Mouse (Mus musculus): ENCODE measurements around the gene Cyp39a1. TPM values are rescaled to one million over a fixed set of nuclear protein-coding genes. Genes with fewer than 3 reads are reported as not detected.

Cyp39a1 gene
- polyA plus RNA-seq, 1 experiment: 1.7 TPM

- Histone ChIP-seq H3K79me2 (ENCODE audit: control insufficient read depth, insufficient read depth) (no peaks in the 10 kb centered on the region), H3K36me3 (ENCODE audit: control insufficient read depth, insufficient read depth) (no peaks in the 10 kb centered on the region), H3K27me3 (ENCODE audit: control insufficient read depth, insufficient read depth, insufficient read length) (no peaks in the 10 kb centered on the region), H3K4me2 (ENCODE audit: low read depth) (no peak overlapping the region), H3K4me3 (no peak overlapping the region), H3ac (ENCODE audit: control insufficient read depth, insufficient read length) (no peak overlapping the region)
- TF ChIP-seq TCF12 (IDR thresholded peaks at IDR 0.05; ENCODE audit: insufficient read depth, poor library complexity, severe bottlenecking) (no peak), SRF (IDR thresholded peaks at IDR 0.05; ENCODE audit: control insufficient read depth, insufficient read length, low read depth) (no peak), MAX (IDR thresholded peaks at IDR 0.05; ENCODE audit: low read depth) (no peak), CEBPB (IDR thresholded peaks at IDR 0.05; ENCODE audit: insufficient read depth, poor library complexity, severe bottlenecking) (no peak), E2F4 (IDR thresholded peaks at IDR 0.05; ENCODE audit: insufficient read depth) (no peak)
Observed at GRCm38 (mm10) chr17:43758607-43759259, 91.5 kb downstream of the Cyp39a1 start.

DNA sequence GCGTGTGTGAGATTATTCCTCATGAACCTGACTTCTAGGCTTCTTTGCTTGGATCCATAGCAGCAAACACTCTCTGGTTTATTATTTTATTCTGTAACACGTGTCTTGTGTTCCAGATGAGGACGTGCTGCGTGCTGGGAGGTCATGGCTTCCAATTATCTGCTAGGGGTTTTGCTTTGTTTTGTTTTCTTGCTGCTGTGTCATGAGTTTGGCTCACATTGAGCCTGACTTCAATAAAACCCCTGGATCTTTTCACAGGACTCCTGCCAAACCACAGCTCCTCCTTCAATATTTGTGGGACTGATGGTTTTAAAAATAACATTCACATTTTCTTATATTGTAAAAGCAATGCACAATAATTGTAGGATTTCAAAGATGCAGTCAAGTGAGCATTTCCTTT is 117.3 kb downstream of the Cyp39a1 start:
- Histone ChIP-seq H3ac (ENCODE audit: control insufficient read depth, insufficient read length) (no peak overlapping the region), H3K36me3 (ENCODE audit: control insufficient read depth, insufficient read depth) (no peaks in the 10 kb centered on the region), H3K4me2 (ENCODE audit: low read depth) (peak overlapping the region; percentile 12), H3K27me3 (ENCODE audit: control insufficient read depth, insufficient read depth, insufficient read length) (no peaks in the 10 kb centered on the region), H3K4me3 (no peak overlapping the region), H3K79me2 (ENCODE audit: control insufficient read depth, insufficient read depth) (no peaks in the 10 kb centered on the region)
- TF ChIP-seq TCF12 (IDR thresholded peaks at IDR 0.05; ENCODE audit: insufficient read depth, poor library complexity, severe bottlenecking) (no peak), SRF (IDR thresholded peaks at IDR 0.05; ENCODE audit: control insufficient read depth, insufficient read length, low read depth) (no peak), TCF3 (IDR thresholded peaks at IDR 0.05; ENCODE audit: insufficient read length, low read depth) (no peak), MYOD1 (IDR thresholded peaks at IDR 0.05; ENCODE audit: control insufficient read depth in 1 of 3, insufficient read length in 2 of 3, low read depth in 2 of 3) (no peak)

DNA sequence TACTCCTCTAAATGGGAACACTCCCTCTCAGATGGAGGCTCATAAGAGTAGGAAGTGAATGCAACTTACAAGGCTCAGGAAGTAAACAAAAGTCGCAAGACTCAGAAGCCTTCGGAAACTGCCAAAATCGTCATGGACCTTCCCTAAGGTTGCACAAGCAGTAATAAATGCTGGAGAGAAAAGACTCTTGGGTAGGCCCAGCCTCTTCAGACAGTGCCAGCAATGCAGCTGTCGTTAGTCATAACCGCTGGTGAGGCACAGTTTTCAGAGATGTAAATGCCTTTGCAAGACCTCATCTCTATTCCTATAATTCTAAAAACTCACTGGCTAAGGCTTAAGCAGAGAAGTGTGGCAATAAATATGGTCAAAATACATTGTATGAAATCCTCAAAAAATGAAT is 121.0 kb downstream of the Cyp39a1 start:
- Histone ChIP-seq H3K36me3 (ENCODE audit: control insufficient read depth, insufficient read depth) (no peaks in the 10 kb centered on the region), H3K79me2 (ENCODE audit: control insufficient read depth, insufficient read depth) (no peaks in the 10 kb centered on the region), H3K27me3 (ENCODE audit: control insufficient read depth, insufficient read depth, insufficient read length) (no peaks in the 10 kb centered on the region), H3K4me3 (no peak overlapping the region), H3ac (ENCODE audit: control insufficient read depth, insufficient read length) (no peak overlapping the region), H3K4me2 (ENCODE audit: low read depth) (no peak overlapping the region)
- no peak for TF ChIP-seq MYOG (IDR thresholded peaks at IDR 0.05; ENCODE audit: control insufficient read depth in 1 of 3, insufficient read depth in 1 of 3, insufficient read length in 2 of 3, low read depth in 2 of 3)
- no peak for TF ChIP-seq TCF12 (IDR thresholded peaks at IDR 0.05; ENCODE audit: insufficient read depth, poor library complexity, severe bottlenecking)
- no peak for TF ChIP-seq USF1 (IDR thresholded peaks at IDR 0.05; ENCODE audit: low read depth)
- no peak for TF ChIP-seq REST (IDR thresholded peaks at IDR 0.05; ENCODE audit: insufficient read depth, insufficient read length)
- peak; percentile 62 to 71 (median 68) for TF ChIP-seq MYOD1 (IDR thresholded peaks at IDR 0.05; ENCODE audit: control insufficient read depth in 1 of 3, insufficient read length in 2 of 3, low read depth in 2 of 3)
- no peak for TF ChIP-seq TCF3 (IDR thresholded peaks at IDR 0.05; ENCODE audit: insufficient read length, low read depth)
- peak; percentile 60 for TF ChIP-seq CEBPB (IDR thresholded peaks at IDR 0.05; ENCODE audit: insufficient read depth, poor library complexity, severe bottlenecking)

DNA sequence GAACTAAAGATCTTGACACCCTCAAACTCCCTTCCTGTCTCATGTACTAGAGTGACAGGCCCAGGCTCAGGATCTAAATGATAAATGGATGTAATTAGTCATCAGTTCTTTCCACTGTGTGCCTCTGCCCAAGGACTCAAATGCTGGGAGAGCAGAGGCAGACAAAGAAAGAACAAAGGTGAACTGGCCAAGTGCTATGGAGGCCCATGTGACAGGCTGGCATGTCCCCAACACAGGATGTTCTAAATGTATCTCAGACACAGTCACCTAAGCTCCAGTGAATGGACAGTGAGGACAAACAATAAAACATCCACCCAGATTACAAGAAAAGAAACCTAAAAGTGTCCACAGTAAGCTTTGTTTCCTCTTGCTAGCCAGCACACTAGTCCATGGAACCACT is 122.2 kb downstream of the Cyp39a1 start:
- H3K4me3 ChIP-seq: no peak overlapping the region
- TF ChIP-seq MAX (IDR thresholded peaks at IDR 0.05; ENCODE audit: low read depth) (no peak), E2F4 (IDR thresholded peaks at IDR 0.05; ENCODE audit: insufficient read depth) (no peak), CEBPB (IDR thresholded peaks at IDR 0.05; ENCODE audit: insufficient read depth, poor library complexity, severe bottlenecking) (no peak), TCF12 (IDR thresholded peaks at IDR 0.05; ENCODE audit: insufficient read depth, poor library complexity, severe bottlenecking) (no peak), USF1 (IDR thresholded peaks at IDR 0.05; ENCODE audit: low read depth) (no peak), POLR2A (IDR thresholded peaks at IDR 0.05; ENCODE audit: insufficient read length, low read depth) (no peak), MYOD1 (IDR thresholded peaks at IDR 0.05; ENCODE audit: control insufficient read depth in 1 of 3, insufficient read length in 2 of 3, low read depth in 2 of 3) (no peak), POLR2AphosphoS2 (IDR thresholded peaks at IDR 0.05; ENCODE audit: insufficient read length, low read depth) (no peak), SRF (IDR thresholded peaks at IDR 0.05; ENCODE audit: control insufficient read depth, insufficient read length, low read depth) (no peak), REST (IDR thresholded peaks at IDR 0.05; ENCODE audit: insufficient read depth, insufficient read length) (no peak)
- H3ac ChIP-seq (ENCODE audit: control insufficient read depth, insufficient read length): no peak overlapping the region
- H3K27me3 ChIP-seq (ENCODE audit: control insufficient read depth, insufficient read depth, insufficient read length): no peaks in the 10 kb centered on the region
- no peak overlapping the region for H3K4me2 ChIP-seq (ENCODE audit: low read depth)
- no peaks in the 10 kb centered on the region for H3K36me3 ChIP-seq (ENCODE audit: control insufficient read depth, insufficient read depth)
- H3K79me2 ChIP-seq (ENCODE audit: control insufficient read depth, insufficient read depth): no peaks in the 10 kb centered on the region

DNA sequence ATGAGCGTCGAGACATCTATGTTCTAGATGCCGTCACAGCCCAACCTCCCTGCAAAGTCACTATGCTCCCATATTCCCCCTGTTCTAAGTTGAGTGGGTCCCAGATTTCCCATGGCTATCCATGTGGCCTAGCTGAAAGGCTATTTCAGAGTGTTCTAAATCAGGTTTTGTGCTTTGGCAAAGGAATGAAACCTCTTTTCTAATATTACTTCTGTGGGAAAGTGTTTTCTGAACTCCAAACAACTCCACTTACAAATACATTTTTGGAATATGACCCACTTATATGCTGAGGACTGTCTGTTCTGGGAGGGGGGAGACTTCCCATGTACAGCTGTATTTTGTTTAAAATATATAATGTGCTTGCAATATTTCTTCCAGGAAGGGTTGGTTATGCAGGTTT is 124.5 kb downstream of the Cyp39a1 start:
- H3K79me2 ChIP-seq (ENCODE audit: control insufficient read depth, insufficient read depth): no peaks in the 10 kb centered on the region
- TF ChIP-seq MYOD1 (IDR thresholded peaks at IDR 0.05; ENCODE audit: control insufficient read depth in 1 of 3, insufficient read length in 2 of 3, low read depth in 2 of 3) (no peak), REST (IDR thresholded peaks at IDR 0.05; ENCODE audit: insufficient read depth, insufficient read length) (no peak), CEBPB (IDR thresholded peaks at IDR 0.05; ENCODE audit: insufficient read depth, poor library complexity, severe bottlenecking) (no peak), MYOG (IDR thresholded peaks at IDR 0.05; ENCODE audit: control insufficient read depth in 1 of 3, insufficient read depth in 1 of 3, insufficient read length in 2 of 3, low read depth in 2 of 3) (no peak), USF1 (IDR thresholded peaks at IDR 0.05; ENCODE audit: low read depth) (no peak), E2F4 (IDR thresholded peaks at IDR 0.05; ENCODE audit: insufficient read depth) (no peak), POLR2AphosphoS2 (IDR thresholded peaks at IDR 0.05; ENCODE audit: insufficient read length, low read depth) (no peak), TCF12 (IDR thresholded peaks at IDR 0.05; ENCODE audit: insufficient read depth, poor library complexity, severe bottlenecking) (no peak), SRF (IDR thresholded peaks at IDR 0.05; ENCODE audit: control insufficient read depth, insufficient read length, low read depth) (no peak), MAX (IDR thresholded peaks at IDR 0.05; ENCODE audit: low read depth) (no peak), POLR2A (IDR thresholded peaks at IDR 0.05; ENCODE audit: insufficient read length, low read depth) (no peak), TCF3 (IDR thresholded peaks at IDR 0.05; ENCODE audit: insufficient read length, low read depth) (no peak)
- H3K27me3 ChIP-seq (ENCODE audit: control insufficient read depth, insufficient read depth, insufficient read length): no peaks in the 10 kb centered on the region
- H3K36me3 ChIP-seq (ENCODE audit: control insufficient read depth, insufficient read depth): no peaks in the 10 kb centered on the region
- H3K4me2 ChIP-seq (ENCODE audit: low read depth): no peak overlapping the region
- H3K4me3 ChIP-seq: no peak overlapping the region
- H3ac ChIP-seq (ENCODE audit: control insufficient read depth, insufficient read length): no peak overlapping the region
